Mouse (Mus musculus): ENCODE measurements around the gene Cabp7.

- TF ChIP-seq ZNF384 (IDR thresholded peaks at IDR 0.05; ENCODE audit: low read depth, low read length) = no peak
- TF ChIP-seq HCFC1 (IDR thresholded peaks at IDR 0.05; ENCODE audit: borderline replicate concordance, insufficient read depth, low read length) = no peak
- TF ChIP-seq CHD2 (IDR thresholded peaks at IDR 0.05; ENCODE audit: low read depth, low read length) = no peak
- no peak for TF ChIP-seq MAFK (IDR thresholded peaks at IDR 0.05; ENCODE audit: insufficient read depth, low read depth, low read length)
Measured at GRCm38 (mm10) chr11:4772925-4773324, 26.3 kb upstream of the Cabp7 start.
